Mouse (Mus musculus) brain, adult 2 months (tissue): ENCODE results near the gene Slc17a5.

Experiments
- DNase-seq: peaks from one replicate; pipeline ENCODE4 v3.0.0; 2011; ENCODE audit warnings: low read depth, low spot score

Slc17a5 gene

GRCm38 (mm10) chr9:78587914-78588313 is at the start of gene Slc17a5:
TSS of gene Slc17a5 (minus strand) at chr9:78588041.
- peak; percentile 97 for DNase-seq

DNA sequence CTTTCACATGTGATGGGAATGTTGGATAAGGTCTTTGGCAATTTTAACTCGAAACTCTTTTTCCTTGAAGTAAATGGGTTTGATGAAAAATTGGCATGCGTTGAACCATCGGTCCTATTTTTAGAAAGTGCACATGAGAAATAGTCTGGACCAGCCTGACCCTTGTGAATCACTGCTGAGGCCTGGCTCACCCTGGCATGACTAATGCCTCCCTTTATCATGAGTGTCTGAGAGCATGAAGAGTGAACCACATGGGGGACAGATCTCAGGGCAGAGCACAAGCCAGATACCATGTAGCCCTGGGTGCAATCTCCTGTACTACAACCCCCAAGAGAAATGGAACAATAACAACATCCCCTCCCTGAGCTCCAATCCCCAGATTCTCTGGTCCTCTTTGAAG is 46.1 kb upstream of the Slc17a5 start:
- DNase-seq = no peak

DNA sequence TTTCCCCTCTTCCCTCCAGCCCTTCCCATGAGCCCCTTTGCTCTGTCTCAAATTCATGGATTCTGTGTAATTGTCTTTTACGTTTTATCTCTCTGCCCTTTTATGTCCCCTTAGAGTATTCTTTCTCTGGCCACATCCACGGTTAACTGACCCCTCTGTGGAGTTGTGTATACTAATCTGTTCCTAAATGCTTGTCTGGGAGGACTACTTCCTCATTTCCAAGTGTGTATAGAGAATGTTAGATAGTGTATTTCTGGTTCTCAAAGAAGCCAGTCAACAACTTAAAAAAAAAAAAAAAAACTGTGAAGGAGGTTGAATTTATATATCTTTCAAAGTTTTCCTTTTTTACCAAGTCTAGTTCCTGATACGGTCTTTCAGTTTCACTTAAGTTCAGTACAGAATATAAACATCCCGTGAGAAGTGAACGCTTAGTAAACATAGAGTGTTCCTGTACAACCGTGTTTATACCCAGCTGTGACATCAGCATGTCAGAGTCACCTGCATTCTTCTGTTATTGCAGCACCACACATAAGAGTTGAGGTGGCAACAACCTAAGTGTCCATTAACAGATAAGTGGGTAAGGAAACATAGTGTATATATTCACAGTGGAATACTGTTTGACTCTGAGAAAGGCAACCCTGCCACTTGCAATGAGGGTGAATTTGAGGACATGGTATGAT is 44.1 kb upstream of the Slc17a5 start:
- no peak for DNase-seq

- no peak for DNase-seq
Measured at GRCm38 (mm10) chr9:78629991-78630390, 42.1 kb upstream of the Slc17a5 start.

- peak; percentile 88 for DNase-seq
Measured at GRCm38 (mm10) chr9:78623301-78623747, 35.5 kb upstream of the Slc17a5 start.

DNA sequence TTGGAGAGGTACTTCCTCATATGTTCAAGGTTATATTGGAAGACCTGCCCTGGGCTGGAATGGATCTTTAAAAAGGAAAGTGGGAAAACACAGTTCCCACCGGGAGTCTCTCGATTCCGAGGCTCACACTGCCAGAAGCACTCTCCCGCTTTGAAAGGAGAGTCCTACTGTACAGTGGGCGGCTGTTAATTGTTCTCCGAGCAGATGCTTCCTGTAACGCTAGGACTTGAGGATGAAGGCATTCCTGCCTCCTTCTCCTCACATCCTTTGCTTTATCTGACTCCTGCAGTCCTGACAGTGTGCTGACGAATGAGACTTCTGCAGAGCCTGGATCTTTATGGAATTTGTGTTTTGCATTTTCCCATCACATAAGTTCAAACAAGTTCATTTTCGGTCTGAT is 31.4 kb upstream of the Slc17a5 start:
- peak; percentile 16 for DNase-seq

- peak; percentile 33 for DNase-seq
Measured at GRCm38 (mm10) chr9:78615401-78616021, 27.7 kb upstream of the Slc17a5 start, which contains the start of gene Cd109. TSS of gene Cd109 (plus strand) at chr9:78615546.

GRCm38 (mm10) chr9:78614201-78614600 is 26.4 kb upstream of the Slc17a5 start:
- peak; percentile 74 for DNase-seq

GRCm38 (mm10) chr9:78601046-78601730 is 13.3 kb upstream of the Slc17a5 start:
- peak; percentile 37 for DNase-seq

DNA sequence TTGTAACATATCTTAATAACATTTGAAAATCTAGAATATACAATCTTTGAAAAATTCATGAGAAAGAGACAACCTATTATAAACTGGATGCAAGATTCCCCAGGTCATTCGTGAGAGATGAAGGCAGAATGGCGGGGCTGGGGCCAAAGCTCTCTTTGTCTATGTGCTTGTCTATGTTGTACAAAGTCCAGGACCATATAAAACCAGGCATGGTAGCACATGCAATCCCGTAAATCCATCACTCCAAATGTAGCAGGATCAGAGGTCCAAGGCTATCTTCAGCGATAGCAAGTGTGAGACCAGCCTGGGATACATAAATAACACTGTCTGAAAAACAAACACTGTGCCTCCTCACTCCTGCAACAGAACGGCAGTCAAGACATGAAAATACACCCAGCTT is 12.1 kb upstream of the Slc17a5 start:
- DNase-seq = no peak

GRCm38 (mm10) chr9:78596834-78597233 is 9.0 kb upstream of the Slc17a5 start:
- DNase-seq = peak; percentile 73

DNA sequence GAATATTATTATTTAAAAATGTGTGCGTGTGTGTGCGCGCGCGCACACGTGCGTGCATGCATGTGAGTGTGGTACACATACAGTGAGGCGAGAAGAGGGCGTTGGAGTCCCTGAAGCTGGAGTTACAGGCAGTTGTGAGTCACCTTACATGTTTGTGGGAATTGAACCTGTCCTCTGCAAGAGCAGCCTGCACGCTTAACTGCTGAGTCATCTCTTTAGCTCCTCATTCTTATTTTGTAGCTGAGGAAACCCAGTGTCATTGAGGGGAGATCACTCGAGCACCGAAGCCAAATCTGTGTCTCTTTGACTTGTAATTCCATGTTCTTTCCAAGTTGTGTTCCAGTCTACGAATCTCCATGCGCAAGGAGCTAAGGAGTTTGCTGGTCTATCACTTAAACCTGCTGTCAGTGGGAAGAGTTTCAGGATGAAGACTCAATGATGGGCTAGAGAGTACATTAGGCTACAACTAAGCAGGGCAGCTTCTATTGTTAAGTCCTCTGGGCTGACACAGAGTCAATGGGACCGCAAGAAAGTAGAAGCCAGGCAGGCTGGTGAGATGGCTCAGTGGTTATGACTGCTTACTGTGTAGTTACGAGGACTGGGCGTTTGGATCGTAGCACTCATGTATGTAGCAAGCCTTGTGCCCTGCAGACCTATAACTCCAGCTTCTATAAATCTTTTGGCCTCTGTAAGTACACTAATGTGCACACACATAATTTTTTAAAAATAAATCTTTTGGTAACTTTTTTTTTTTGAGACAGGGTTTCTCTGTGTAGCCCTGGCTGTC is 8.1 kb upstream of the Slc17a5 start:
- DNase-seq = no peak

GRCm38 (mm10) chr9:78595257-78595656 is 7.4 kb upstream of the Slc17a5 start:
- no peak for DNase-seq

DNA sequence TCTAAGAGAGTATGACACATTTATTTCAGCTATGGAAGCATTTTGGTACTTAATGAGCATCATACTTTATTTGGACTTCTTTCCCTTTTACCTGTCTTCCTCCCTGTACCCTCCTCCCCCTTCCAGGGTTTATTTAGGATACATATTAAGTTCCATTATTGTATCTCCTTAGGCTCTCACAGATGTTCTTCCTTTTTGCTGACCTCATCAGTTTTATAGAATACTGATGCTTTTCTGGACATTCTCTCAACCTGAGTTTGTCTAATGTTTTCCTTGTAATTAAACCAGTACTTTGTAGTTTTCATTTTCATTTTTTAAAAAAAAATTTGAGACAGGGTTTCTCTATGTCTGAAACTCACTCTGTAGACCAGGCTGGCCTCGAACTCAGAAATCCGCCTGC is 2.6 kb upstream of the Slc17a5 start:
- DNase-seq = no peak

GRCm38 (mm10) chr9:78588411-78589033 is 681 bp upstream of the Slc17a5 start:
- DNase-seq = peak; percentile 34

DNA sequence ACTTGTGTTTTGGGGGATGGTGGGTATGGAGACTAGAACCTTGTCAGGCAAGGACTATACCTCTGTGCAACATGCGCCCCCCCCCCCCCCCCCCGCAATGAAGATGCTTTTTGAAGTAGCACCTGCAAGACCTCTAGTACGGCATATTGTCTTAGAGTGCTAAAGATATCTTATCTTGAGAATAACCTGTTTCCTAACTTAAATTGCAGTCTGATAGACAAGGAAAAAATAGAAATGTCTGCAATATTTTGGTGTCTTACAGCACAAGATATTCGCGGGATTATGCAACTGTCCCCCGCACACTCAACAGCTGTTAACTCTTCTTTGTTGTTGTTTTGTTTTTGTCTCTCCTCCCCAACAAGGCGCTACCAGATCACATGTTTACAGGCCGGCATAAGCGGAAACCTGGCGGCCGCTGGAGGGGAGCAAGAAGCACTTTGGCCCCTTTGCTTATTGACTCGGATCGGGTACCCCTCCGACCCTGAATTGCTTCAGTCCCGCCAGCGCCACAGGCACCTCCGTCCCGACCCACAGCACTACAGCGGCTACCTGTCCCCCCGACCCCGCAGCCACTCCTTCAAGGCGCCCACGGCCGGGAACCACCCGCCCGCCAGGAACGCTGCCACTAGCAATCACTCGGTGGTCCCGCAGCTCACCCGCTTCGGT is 490 bp downstream of the Slc17a5 start:
- DNase-seq = peak; percentile 70

DNA sequence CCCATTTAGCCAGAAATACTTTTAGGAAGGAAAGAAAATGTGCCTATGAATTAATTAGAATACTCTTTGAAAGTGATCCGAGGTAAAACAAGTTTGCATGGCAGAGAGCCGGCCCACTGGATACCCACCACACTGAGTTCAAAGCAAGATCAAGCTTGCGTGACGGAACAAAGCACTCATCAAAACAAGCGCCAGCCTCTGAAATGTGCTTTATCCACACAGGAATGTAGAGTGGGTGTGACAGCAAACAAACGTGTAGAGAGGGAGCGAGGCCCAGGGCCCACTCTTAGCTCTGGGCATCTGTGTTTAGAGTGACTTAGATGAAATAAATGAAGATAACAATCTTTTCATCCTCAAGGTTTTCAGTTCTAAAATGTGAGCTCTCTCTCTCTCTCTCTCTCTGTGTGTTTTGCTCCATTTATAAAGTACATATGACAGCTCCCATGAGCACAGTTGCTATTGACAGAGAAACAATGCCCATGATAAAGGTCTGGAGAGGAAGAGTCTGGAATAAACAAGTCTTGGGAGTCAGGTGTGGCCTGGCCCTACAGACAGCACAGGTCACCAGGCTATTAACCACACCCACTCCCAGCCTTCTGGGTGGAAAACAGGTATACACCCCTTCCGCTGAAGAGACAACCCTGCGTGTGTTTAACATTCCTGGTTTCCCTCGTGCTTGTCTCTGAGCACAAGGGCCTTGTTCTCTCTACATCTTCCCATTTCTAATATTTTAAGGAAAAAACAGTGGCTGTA is 8.0 kb downstream of the Slc17a5 start:
- DNase-seq = no peak

- DNase-seq = no peak
Measured at GRCm38 (mm10) chr9:78578824-78579223, 9.0 kb downstream of the Slc17a5 start.

DNA sequence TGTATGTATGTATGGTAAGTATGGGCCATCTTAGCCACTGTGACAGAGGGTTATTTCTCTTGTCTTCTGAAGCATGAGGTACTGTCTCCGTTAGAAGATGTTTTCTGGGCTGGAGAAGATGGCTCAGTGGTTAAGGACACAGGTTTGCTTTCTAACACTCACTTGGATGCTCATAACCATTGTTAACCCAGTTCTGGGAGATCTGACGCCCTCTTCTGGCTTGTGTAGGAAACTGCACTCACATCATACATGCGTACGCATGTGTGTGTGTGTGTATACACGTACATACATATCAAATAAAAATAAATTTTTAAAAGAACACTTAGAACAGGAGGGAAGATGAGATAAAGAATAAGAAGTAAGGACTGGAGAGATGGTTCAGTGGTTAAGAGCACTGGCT is 11.4 kb downstream of the Slc17a5 start:
- DNase-seq = no peak

GRCm38 (mm10) chr9:78569934-78570333 is 17.9 kb downstream of the Slc17a5 start:
- DNase-seq = peak; percentile 31
